Mouse (Mus musculus): Measurements from ENCODE around the gene Galnt11.
"Not testable (repeated sequence)": the region's sequence is repeated elsewhere in the genome, so short reads cannot be mapped to it uniquely, and the experiment has no call there.

The Galnt11 gene

DNA sequence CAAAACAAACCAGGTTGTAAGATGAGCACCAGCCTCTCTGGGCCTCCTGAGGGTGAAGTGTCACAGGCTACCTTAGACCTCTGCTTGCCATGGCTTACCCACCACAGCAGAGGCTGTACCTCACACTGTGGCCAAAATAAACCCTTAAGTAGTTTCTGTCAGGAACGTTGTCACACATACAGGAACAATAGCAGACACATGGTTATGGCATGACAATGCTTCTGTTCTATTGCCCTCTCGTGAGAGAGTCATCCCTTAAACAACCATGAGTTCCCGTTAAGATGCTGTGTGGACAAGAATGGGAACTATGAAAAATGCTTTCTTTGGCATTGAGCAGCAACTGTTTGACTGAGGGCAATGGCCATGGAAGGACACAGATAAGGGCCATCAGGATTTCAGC is at the start of gene Galnt11:
Galnt11 (plus strand) TSS at position 301 of the 400 bp plus-strand sequence.
- DNase-seq (ENCODE audit: low spot score) = no peak

DNA sequence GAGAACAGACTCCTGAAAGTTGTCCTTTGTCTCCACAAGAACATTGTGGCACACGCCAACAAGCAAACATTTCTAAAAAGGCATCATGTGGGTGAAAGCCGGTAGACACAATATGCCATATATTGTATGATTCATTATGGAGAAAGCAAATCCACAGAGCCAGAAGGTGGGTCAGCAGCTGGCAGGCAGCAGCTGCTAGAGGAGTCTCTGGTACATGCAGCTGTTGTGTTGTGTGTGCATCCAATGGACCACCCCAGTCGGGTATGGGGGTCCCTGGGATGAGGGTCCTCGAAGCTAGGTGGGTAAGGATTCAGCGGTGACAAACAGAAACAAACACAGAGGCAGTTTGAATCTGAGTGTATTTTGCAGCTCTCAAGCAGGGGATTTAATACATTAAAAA is 43.8 kb upstream of the Galnt11 start:
- not testable (repeated sequence) for DNase-seq (ENCODE audit: low spot score)

DNA sequence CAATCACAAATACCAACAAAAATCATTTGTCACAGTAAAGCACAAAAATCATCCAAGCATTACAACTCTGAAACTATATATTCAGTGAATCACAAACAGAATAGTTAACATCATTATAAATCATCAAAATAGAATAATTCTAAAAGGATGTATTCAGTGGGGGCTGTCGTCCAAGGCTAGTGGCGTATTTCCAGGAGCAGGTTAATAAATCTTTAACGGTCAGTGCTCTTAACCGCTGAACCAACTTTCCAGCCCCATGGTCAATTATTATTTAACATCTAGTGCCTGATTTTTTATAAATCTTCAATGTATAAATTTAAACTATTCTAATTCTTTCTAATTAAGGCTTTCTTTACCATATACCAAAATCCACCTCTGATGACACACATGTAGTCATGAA is 43.2 kb upstream of the Galnt11 start:
- not testable (repeated sequence) for DNase-seq (ENCODE audit: low spot score)

DNA sequence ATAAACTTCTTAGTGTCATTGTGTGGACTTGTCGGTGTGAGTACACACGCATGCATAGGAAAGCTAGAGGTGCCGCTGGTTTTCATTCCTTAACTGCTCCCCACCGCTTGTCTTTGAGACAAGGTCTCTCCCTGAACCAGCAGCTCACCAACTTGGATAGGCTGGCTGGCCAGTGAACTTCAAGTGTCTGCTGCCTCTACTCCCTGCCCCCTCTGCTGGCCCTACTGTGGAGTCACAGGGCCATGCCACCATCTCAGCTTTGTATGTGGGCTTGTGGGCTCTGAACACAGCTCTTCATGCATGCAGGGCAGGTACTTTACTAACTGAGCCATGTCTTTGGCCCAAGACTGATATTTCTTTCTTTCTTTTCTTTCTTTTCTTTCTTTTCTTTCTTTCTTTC is 42.4 kb upstream of the Galnt11 start:
- DNase-seq (ENCODE audit: low spot score) = peak; percentile 16

DNA sequence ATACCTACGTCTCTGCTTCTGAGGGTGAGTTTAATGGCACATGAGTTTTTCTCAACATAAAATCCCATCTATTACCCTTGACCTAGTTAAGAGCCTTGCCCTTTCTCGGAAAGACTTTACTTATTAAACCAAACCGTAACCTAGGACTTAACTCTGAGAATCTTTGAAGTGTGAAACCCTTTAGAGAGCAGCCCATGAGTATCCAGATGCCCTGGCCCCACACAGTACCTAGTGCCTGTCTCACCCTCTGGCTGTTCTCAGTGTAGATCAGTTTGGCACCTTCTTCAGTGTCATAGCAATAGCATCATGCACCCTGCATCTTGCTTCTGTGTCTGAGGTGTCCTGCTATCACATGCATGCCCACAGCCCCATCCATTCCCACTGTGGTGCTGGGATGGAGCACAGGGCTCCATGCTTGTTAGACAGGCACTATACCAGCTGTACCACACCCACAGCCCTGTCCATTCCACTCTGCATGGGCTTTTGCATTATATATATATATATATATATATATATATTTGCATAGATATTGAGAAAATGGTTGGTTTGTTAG is 41.7 kb upstream of the Galnt11 start:
- no peak for DNase-seq (ENCODE audit: low spot score)

DNA sequence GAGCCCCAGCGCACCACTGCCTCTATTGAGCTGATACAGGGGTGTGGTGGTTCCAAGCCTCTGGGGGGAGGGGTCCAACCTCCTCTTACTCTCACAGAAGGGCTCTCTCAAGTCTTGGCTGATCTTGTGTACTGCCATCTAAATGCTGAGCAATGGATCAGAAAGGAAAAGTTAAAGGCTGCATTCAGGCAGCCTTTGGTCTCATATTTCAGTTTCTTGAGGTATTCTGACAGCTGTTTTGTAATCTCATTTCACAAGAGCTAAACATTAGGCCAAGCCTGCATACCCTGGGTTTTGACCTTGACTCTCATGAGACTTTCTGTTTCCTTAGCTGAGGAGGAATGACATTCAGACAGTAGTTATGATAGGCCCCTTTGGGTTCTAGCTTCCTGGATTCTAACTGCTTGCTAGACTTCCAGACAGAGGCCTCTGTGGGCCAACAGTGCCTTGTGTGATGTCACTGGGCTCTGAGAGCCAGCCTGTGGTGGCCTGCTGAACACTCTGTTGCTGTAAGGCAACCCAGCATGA is 40.6 kb upstream of the Galnt11 start, which contains the start of gene Galntl5:
Galntl5 (plus strand) TSS at position 457 of the 528 bp plus-strand sequence.
- DNase-seq (ENCODE audit: low spot score) = no peak

DNA sequence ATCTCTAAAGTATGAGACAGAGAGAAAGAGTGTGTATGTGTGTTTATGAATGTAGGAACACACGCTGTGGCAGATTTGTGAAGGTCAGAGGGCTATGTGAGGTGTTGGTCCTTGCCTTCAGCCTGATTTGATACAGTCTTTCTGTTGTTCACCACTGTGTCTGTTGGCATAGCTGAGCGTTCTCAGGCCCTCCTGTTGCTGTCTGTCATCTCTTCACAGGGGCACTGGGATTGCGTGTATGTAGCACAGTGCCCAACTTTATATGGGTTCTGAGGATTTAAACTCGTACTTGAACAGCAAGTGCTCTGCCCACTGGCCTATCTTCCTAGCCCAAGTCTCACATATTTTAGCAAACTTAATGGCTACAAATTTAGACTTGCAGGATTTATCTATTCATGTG is 38.1 kb upstream of the Galnt11 start:
- DNase-seq (ENCODE audit: low spot score) = no peak

- DNase-seq (ENCODE audit: low spot score) = no peak
Observed at GRCm38 (mm10) chr5:25184594-25184993, 37.1 kb upstream of the Galnt11 start.

DNA sequence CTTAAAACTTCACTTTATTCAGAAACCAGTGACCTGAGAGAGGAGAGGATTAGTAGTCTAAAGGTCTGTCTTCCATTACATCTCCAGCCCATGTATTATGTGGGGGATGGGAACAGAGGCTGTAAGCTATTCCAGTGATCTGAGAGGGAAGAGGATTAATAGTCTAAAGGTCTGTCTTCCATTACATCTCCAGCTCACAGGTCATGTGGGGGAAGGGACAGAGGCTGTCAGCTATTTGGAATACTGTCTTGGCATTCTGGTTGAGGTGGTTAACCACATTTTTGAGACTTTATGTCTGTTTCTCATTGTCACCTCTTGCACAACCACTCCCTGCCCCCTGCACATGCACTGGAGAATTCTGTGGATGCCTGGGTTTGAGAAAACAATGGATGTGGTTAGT is 34.0 kb upstream of the Galnt11 start:
- DNase-seq (ENCODE audit: low spot score) = no peak

DNA sequence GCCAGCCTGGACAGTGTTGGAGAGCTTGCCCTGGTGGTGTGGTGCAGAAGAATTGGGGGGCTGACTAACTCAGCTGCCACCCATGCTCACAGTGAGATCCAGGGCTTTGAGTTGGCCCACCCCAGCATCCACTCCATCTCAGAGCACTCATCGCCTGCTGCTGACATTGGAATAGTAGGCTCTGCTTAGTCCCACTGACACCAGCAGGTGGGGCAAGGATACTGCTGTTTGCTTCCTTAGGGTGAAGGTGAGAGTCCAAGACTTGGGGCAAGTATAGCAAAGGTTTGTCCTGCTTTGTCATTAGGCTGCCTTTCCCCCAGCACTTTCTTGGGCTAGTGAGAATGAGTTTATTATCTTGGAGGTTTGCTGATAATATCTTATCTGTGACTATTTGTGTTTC is 32.9 kb upstream of the Galnt11 start:
- peak; percentile 55 for DNase-seq (ENCODE audit: low spot score)

- no peak for DNase-seq (ENCODE audit: low spot score)
Observed at GRCm38 (mm10) chr5:25190521-25190920, 31.2 kb upstream of the Galnt11 start.

DNA sequence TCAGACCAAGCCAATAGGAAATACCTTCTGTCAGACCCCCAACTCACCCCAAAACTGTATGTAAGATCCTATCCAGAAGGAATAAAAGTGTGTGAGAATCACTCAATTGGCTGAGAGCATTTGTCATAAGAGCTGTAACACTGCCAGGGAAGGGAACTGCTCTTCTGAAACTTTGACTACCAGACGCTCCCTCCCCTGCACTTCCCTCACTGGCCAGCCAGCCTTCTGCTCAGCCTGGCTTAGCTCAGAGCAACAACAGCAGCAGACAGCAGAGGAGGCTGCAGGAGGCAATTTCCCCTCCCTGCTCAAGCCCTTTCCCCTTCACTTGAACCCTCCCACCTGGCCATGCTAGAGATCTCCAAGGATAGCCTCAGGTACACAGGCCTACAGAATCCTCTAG is 9.8 kb upstream of the Galnt11 start:
- DNase-seq (ENCODE audit: low spot score) = no peak

DNA sequence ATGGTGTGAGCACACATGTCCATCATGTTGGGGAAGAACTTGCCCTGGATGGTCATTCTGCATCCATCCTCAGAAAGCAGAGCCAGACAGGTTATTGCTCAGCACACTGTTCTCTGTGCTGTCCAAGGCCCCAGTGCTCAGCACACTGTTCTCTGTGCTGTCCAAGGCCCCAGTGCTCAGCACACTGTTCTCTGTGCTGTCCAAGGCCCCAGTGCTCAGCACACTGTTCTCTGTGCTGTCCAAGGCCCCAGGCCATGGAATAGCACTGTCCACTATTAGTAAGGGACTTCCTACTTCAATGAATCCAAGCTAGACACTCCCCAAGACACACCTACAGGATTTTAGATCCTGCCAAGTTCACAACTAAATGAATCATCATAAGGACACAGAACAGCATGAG is 8.5 kb upstream of the Galnt11 start:
- DNase-seq (ENCODE audit: low spot score) = not testable (repeated sequence)

DNA sequence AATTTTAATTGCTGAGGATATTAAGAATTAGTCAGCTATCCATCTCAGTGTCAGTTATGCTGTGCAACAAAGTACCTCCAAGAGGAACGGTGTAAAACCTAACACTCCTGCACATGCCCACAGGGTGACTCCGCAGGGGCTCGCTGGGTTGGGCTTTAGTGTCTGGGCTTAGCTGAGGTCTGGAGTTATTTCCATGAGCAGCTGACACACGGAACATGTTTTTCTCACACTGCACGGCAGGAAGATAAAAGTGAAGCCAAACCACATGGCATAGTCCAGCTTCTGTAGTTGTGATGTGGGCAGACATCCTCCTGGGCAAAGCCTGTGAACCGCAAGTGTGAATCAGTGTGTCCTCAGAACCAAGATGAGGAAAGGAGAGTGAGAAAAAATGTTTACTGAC is 6.7 kb upstream of the Galnt11 start:
- no peak for DNase-seq (ENCODE audit: low spot score)

DNA sequence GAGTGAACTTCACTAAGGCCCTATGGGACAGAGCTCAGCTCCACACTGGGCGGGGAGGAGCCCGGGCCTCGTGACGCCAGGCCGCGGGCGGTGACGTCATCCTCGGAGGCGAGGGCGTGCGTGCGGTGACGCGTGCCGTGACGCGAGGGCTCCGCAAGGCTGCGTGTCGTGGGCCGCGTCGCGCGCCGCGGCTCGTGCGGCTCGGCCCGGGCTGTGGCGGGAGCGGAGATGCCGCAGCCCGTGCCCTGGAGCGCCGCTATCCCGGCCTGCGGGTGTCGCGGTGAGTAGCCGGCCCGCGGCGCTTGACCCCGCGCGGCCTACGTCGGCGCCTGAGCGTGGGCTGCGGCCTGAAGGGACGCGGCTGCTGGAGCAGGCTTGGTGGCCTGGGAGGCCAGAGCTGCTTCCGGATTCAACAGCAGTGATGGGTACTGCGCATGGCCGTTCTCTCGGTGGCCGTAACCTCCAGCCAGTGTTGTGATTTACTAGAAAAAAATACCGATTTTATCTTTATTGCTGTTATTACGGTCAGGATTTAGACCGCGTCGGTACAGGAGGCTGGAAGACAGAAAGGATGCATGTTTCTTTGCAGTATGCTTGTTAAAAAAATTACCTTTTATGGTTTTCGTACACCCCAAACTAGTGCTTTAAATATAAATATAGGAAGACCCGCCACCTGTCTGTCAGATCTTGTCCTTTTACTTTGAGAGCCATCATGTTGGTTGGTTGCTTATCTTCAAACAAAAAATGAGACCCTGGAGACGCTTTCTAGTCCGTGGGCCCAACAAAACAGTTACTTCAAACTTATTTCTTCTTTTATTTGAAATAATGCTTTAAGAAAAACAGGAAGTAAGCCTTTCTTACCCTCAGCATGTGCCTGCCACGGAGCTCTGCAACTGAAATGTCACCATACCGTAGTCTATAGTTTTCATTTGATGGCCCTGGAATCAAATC is 1.3 kb downstream of the Galnt11 start, which contains the start of gene E130116L18Rik:
E130116L18Rik (minus strand) TSS at position 402 of the 951 bp plus-strand sequence.
- DNase-seq (ENCODE audit: low spot score) = peak; percentile 91

DNA sequence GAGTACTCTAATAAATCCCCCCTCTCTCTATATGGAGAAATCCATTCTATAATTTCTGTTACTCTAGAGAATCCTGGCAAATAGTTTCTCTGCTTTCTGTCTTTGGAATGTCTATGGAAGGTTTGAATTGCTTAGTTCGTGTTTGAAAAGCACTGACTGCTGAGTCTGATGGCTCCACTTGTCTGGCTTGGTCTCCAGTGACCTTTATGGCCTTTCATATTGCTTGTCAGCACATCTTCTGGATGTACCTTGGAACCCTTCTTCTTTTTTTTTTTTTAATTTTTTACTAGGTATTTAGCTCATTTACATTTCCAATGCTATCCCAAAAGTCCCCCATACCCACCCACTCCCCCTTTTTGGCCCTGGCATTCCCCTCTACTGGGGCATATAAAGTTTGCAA is 2.7 kb downstream of the Galnt11 start:
- not testable (repeated sequence) for DNase-seq (ENCODE audit: low spot score)

DNA sequence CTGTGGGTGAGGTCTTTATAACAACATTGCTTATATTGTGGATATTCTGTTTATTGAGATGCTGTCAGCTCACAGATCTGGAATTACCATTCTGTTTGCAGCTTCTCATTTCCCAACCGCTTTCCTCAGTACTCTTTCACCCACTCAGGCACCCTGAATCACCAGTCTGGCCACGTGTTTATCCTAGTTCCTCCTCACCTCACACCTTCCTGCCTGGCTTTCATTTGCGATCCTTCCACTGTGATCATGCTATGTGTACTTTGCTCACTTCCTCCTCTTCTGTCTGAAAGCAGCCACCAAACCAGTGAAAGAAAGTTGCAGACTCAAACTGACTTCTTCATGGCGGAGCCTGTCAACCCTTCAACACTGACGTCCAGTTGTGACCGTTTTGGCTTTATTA is 21.4 kb downstream of the Galnt11 start:
- no peak for DNase-seq (ENCODE audit: low spot score)

DNA sequence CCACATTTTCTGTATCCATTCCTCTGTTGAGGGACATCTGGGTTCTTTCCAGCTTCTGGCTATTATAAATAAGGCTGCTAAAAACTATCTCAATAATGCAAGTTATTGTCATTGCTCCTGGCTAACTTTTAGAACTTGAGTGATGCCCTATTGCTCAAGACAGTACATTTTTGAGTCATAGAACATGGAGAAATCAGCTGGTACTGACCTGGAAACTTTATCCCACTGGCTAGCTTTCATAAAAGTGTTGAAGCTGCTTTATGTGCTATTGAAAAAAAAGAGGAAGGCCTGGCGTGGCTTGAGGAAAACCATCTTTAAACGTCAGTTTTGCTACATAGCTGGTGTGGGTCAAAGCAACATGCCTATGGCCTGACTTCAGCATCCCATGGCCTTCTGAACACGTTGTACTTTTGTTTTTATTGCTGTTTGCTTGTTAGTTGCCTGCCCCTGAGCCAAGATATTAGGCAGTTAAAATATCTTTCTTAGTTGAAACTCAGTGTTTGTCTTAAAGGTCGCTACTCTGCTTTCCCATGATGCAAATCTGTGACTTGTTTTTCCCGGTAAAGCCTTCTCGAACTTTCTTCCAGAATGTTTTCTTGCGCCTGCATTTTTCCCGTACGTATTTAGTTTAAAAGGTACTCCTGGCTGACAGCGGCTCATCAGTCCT is 24.2 kb downstream of the Galnt11 start:
- no peak for DNase-seq (ENCODE audit: low spot score)

GRCm38 (mm10) chr5:25246473-25246865 is 24.8 kb downstream of the Galnt11 start:
- no peak for DNase-seq (ENCODE audit: low spot score)

DNA sequence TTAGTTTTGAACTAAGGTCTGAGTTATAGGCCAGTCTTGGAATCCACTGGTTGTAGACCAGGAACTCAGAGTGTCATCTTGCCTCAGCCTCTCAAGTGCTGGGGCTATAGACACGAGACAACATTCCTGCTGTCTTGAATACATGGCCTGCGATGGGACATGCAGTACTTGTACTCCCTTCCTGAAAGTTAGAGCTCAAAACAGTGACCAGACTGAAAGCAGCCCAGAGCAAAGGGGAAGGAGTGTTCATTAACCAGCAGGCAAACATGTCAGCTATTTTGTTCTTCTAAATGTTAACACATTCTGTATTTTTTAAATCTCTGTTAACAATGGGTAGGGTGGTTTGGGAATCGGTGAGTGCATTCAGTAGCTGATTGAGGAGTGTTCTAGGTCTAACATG is 25.3 kb downstream of the Galnt11 start:
- DNase-seq (ENCODE audit: low spot score) = no peak

GRCm38 (mm10) chr5:25252423-25252822 is 30.7 kb downstream of the Galnt11 start:
- no peak for DNase-seq (ENCODE audit: low spot score)

GRCm38 (mm10) chr5:25252825-25253544 is 31.3 kb downstream of the Galnt11 start:
- no peak for DNase-seq (ENCODE audit: low spot score)
